ENCODE assay signal across 16 mouse cellular contexts in genomic region chr13:107244173-107244572, GRCm38 (mm10).
DNase-seq lines count a peak whose midpoint lies in the region.
"Had no signal": no experiment of that assay in that cellular context is flagged by ENCODE, and none has a peak within 500 bp of the region (broad histone marks: within the 10 kb centered on the region; RNA-seq: fewer than 3 reads in every experiment).

No protein-coding gene starts in this region.

- peak; percentile 21 for DNase-seq in embryo, embryonic 10 days (ENCODE audit: low spot score)
- no peak for DNase-seq in embryo, embryonic 10.5 days (ENCODE audit: low spot score)
- DNase-seq in frontal cortex, postnatal 36 days (ENCODE audit: low spot score in 2 of 2), result peak; percentile 15 to 48
- no peak for DNase-seq in frontal cortex, postnatal 25 days (ENCODE audit: low spot score in 2 of 2)
- peak; percentile 15 to 19 for DNase-seq in right cerebral cortex, adult 2 months (ENCODE audit: low spot score in 2 of 2)
- no peak for DNase-seq in right cerebral cortex, postnatal 14 days
- DNase-seq: adrenal gland, adult 8-10 months; adrenal gland, postnatal 25 days; cerebellum, adult 18-20 months; cerebellum, adult 9-10 months; cerebellum, postnatal 14 days; embryo, embryonic 11 days; gastrocnemius, postnatal 25 days; heart, adult 2 months; heart, postnatal 14 days; heart, postnatal 4 days had no signal

Comparison
In these comparisons a context has a peak if more than half of its experiments do, and no peak if none do; other contexts are left out.
1. DNase-seq: peak in embryo, embryonic 10 days (single experiment), frontal cortex, postnatal 36 days (2 of 2) and right cerebral cortex, adult 2 months (2 of 2); none in embryo, embryonic 10.5 days (single experiment), frontal cortex, postnatal 25 days (0 of 2) and right cerebral cortex, postnatal 14 days (single experiment).